Mouse (Mus musculus) c-Kit-positive CD71-positive TER-119-positive erythroid progenitor cells, embryonic 14.5 days (primary cell): ENCODE measurements around the gene Macrod1.

Source experiments
- DNase-seq: peaks from one replicate; pipeline ENCODE4 v3.0.0-alpha.2; 2013; ENCODE audit warnings: low spot score

The Macrod1 gene

GRCm38 (mm10) chr19:7168423-7168822 is 111.8 kb downstream of the Macrod1 start:
- DNase-seq, result no peak

DNA sequence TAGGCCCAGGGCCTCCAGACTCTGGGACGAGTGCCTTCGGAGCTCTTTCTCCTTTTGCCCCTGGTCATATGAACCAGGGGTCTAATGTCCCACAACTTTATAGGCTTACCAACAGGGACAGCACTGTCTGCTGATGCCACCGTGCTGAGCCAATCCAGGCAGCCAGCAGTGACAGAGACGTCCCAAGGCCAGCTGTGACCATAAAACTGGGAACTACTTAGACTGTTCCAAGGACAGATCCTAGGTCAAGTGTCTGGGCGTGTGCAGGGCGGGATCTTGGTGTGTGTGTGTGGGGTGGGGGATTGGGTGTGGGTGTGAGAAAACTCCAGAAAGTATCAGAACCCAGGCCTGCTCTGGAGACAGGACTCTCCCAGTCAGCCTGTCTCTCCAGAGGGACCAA is 114.3 kb downstream of the Macrod1 start:
- DNase-seq, result no peak

DNA sequence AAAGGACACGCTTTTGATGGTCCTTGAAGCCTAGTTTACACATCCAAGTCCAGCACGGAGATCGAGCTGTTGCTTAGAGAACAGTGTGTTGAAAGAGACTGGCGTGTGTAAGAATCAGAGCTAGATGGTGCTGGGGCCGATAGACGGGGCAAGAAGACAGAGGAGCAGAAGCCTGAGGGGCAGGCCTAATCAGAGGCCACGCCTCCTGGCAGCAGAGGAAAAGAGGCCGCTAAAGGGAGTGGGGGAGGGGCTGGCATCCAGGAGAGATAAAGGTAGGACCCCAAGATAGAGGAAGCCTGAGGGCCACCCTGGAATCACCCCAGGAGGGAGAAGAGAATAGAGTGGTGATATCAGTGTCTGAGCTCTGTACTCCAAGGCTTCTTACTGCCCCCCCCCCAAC is 114.8 kb downstream of the Macrod1 start:
- DNase-seq, result no peak

- DNase-seq, result no peak
These were observed 115.6 kb downstream of the Macrod1 start for GRCm38 (mm10) chr19:7172051-7172866.

- no peak for DNase-seq
These were observed 119.6 kb downstream of the Macrod1 start for GRCm38 (mm10) chr19:7176041-7176696.

GRCm38 (mm10) chr19:7177804-7178511 is 121.3 kb downstream of the Macrod1 start:
- no peak for DNase-seq

GRCm38 (mm10) chr19:7178841-7179452 is 122.3 kb downstream of the Macrod1 start:
- no peak for DNase-seq

GRCm38 (mm10) chr19:7180756-7181405 is 124.3 kb downstream of the Macrod1 start:
- DNase-seq, result no peak

GRCm38 (mm10) chr19:7181496-7181895 is 124.9 kb downstream of the Macrod1 start:
- DNase-seq, result no peak

DNA sequence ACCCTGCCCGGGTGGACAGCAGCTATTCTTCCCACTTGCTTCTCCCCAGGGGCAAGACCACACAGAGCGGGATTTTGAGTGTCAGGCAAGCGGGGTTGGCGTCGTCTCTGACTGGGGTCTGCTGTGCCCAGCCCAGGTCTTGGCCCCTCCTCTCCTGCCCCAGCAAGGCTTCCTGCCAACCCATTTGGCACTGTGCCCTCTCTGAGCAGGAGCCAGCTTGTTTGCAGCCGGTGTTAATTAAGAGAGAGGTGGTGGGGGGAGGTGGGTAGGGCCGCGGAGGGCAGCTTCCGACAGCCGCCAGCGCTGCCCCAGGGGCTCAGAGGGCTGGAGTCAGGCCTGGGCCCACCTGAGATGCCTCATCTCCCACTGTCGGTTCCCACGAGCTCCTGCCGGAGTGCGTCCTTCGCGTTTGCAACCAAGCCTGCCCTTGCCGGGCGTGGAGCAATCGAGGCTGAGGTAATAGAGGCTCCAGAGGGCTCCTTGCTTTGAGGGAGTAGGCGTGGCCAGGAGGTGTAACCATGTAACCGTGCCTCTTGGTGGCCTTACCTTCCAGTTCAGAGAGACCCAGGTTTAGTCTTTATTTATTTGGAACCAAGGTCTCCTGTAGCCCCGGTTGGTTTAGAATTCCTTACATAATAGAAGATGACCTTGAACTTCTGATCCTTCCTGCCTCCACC is 125.8 kb downstream of the Macrod1 start:
- DNase-seq, result no peak

DNA sequence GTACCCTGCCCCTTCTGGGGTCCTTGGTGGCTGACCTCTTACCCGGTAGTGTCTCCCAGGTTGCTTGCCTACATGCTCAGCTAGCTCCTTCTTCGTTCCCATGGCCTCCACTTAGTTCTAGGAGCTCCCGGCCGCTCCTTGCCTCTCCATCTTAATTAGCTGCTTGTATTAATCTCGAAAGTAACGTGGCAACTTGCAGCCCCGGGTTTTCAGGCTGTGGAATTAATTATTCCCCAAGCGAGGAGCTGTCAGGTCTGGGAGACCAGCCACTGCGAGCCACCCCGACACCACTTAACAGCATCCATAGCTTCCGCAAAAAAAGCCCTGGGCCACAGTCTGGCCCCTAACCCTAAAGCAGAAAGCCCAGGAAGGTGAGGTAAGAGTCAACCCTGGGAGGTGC is 126.8 kb downstream of the Macrod1 start:
- DNase-seq, result no peak

DNA sequence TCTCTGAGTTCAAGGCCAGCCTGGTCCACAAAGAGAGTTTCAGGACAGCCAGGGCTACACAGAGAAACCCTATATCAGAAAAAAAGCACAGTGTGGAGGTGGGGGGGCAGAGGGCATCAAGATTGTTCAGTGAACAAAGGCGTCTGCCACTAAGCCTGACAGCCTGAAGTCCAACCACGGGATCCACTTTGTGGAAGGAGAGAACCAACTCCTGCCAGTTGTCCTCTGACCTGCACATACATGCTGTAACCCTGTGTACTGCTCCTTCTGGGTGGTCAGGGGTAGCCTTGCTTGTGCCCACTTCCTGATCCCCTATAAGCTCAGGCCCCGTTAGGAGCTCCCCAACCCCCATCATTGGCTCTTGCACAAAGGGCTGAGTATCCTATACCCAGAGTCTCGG is 128.4 kb downstream of the Macrod1 start:
- no peak for DNase-seq

DNA sequence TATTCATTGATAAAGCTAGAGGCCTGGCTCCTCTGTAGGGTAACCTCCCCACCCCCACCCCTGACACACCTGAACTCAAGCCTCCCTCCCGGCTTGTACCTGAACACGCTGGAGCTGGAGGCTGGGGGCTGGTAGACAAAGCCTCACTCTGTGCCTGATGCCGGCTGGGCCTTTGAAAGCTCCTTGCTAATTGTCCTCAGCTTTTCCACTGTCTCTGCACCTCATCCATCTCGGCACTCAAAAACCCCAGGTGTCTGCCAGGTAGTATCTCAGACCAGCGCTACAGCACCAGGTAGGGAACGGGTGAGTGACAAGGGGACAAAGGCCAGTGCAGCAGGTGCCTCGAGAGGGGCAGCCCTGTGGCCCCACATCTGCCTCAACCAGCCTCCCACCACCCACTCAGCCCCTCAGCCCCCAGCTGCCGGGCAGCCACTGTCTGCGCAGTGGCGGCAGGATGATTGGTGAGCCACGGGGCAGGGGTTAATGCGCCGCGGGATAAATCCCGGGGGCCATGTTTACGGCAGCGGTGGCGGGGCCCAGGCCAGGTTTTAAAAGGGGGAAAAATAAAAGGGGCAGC is 129.2 kb downstream of the Macrod1 start:
- no peak for DNase-seq

DNA sequence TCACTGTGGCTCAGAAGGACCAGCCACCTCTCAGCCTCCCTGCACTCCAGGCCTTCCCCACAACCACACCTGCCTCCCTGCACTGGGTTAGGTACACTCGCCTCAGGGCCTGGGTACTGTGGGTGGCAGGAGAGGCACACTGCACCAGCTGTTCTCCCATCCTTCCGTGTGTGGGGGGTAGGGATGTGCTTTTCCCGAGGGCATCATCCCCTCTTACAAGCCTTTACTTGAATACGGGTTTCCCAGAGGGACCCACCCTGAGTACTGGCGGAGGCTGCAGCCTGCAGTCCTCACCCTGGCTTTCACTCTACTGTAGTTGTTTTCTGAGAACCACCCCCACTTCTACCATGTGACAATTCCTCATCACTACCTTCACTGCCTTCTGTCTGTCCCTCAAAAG is 130.5 kb downstream of the Macrod1 start:
- no peak for DNase-seq

DNA sequence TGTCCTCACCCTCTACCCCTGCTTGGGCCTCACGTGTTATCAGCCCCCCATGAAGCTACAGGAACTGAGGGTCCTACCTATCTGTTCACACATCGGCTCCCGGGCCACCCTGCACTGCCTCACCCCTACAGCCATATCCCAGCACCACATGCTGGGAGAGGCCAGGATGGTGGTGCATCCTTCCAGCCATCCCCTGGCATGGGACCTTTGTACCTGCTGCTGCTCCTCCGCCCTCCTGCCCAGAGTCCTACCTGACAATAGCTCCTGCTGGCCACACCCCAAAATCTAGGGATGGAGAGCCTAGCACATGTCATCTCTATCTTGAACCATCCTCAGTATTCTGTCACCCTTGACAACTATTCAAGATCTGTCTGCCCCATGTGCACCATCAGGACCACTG is 132.4 kb downstream of the Macrod1 start:
- DNase-seq, result no peak

- DNase-seq, result no peak
These were observed 134.4 kb downstream of the Macrod1 start for GRCm38 (mm10) chr19:7190986-7191385.

GRCm38 (mm10) chr19:7191639-7192038 is 135.0 kb downstream of the Macrod1 start:
- DNase-seq, result no peak

GRCm38 (mm10) chr19:7192561-7192967 is 136.0 kb downstream of the Macrod1 start:
- no peak for DNase-seq

- DNase-seq, result peak; percentile 32
These were observed 139.5 kb downstream of the Macrod1 start for GRCm38 (mm10) chr19:7195900-7196728.

DNA sequence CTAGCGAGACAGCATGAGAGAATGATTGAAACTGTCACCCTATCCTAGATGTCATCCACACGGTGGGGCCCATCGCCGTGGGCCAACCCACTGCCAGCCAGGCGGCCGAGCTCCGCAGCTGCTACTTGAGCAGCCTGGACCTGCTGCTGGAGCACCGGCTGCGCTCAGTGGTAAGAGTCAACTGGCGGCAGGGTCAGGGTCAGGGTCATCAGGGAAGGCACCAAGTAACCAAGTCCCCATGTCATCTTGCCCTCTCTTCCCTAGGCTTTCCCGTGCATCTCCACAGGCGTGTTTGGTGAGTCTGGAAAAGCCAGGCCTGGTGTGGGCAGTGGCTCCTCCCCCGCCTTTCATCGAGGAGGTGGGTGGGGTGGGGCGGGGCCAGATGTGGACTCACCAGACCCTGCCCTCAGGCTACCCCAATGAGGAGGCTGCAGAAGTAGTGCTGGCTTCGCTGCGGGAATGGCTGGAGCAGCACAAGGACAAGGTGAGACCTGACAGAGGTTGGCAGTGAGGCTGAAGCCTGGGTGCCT is 140.2 kb downstream of the Macrod1 start:
- no peak for DNase-seq
